Mouse (Mus musculus) retina, embryonic 14.5 days (tissue): ENCODE results near the gene Phf14.
"Not testable (repeated sequence)": the region's sequence is repeated elsewhere in the genome, so short reads cannot be mapped to it uniquely, and the experiment has no call there.

Source experiments
- DNase-seq: peaks from one replicate; pipeline ENCODE4 v3.0.0-alpha.2; 2015; ENCODE audit warnings: low spot score

Phf14 gene

GRCm38 (mm10) chr6:12095716-12096115 is 188.1 kb downstream of the Phf14 start:
- DNase-seq = no peak

GRCm38 (mm10) chr6:12097125-12097524 is 189.5 kb downstream of the Phf14 start:
- DNase-seq = no peak

- no peak for DNase-seq
Measured at GRCm38 (mm10) chr6:12105144-12105543, 197.5 kb downstream of the Phf14 start.

GRCm38 (mm10) chr6:12107326-12107725 is 199.7 kb downstream of the Phf14 start:
- DNase-seq = no peak

GRCm38 (mm10) chr6:12107786-12108185 is 200.2 kb downstream of the Phf14 start:
- no peak for DNase-seq

GRCm38 (mm10) chr6:12116926-12117818 is 209.6 kb downstream of the Phf14 start:
- DNase-seq = peak; percentile 21

- peak; percentile 72 for DNase-seq
Measured at GRCm38 (mm10) chr6:12117819-12118570, 210.4 kb downstream of the Phf14 start.

- DNase-seq = no peak
Measured at GRCm38 (mm10) chr6:12122759-12123158, 215.2 kb downstream of the Phf14 start.

- peak; percentile 76 for DNase-seq
Measured at GRCm38 (mm10) chr6:12125031-12125803, 217.6 kb downstream of the Phf14 start.

GRCm38 (mm10) chr6:12126601-12127000 is 219.0 kb downstream of the Phf14 start:
- DNase-seq = not testable (repeated sequence)

GRCm38 (mm10) chr6:12127287-12127686 is 219.7 kb downstream of the Phf14 start:
- no peak for DNase-seq
